Mouse (Mus musculus) liver, postnatal 0 days (tissue): ENCODE results near the gene Fam81b.

Experiments used
- CTCF ChIP-seq: sonication (generic); IDR thresholded peaks from 2 replicates; pipeline ENCODE4 v1.5.1; 2016; ENCODE audit warnings: antibody characterized with exemption, low read depth
- EP300 ChIP-seq: IDR thresholded peaks from 2 replicates; pipeline ENCODE4 v1.6.1; 2016; ENCODE audit warnings: antibody characterized with exemption, low read depth, mild to moderate bottlenecking

GRCm38 (mm10) chr13:76308811-76309210, 3.9 kb upstream of the Fam81b start:
- TF ChIP-seq CTCF (no peak), EP300 (no peak)
